Mouse (Mus musculus) ES-E14 (cell line): ENCODE data around the gene Jtb. TPM values are rescaled to one million over a fixed set of nuclear protein-coding genes. Genes with fewer than 3 reads are reported as not detected.

ENCODE experiments used
- DNase-seq: peaks from one replicate; pipeline ENCODE4 v3.0.0-alpha.2; 2013; ENCODE audit warnings: low read depth, low spot score
- H3K27ac ChIP-seq: 2 replicates; pipeline ENCODE4 v1.5.1; 2012; ENCODE audit warnings: low read depth, mild to moderate bottlenecking, low read length, moderate library complexity, mixed read lengths; ENCODE audit not compliant: poor library complexity, insufficient read depth, severe bottlenecking
- H3K36me3 ChIP-seq: 2 replicates; pipeline ENCODE4 v1.6.1; 2012; ENCODE audit warnings: mild to moderate bottlenecking, low read length, moderate library complexity, mixed read lengths; ENCODE audit not compliant: control insufficient read depth, poor library complexity, insufficient read depth, severe bottlenecking
- H3K4me1 ChIP-seq, 2 experiments: fragments of 150-350 bp in 1 of 2; sonication (generic) in 1 of 2; 2 replicates each; pipeline ENCODE4 v1.6.1; 2012; ENCODE audit warnings: low read length in 2 of 2, mild to moderate bottlenecking in 1 of 2, mixed read lengths in 1 of 2; ENCODE audit not compliant: control insufficient read depth in 2 of 2, insufficient read depth in 2 of 2, poor library complexity in 1 of 2
- H3K4me3 ChIP-seq, 2 experiments: fragments of 150-350 bp in 1 of 2; sonication (generic) in 1 of 2; 2 replicates each; pipeline ENCODE4 v1.5.1; 2012; ENCODE audit warnings: low read length in 2 of 2, low read depth in 1 of 2, mild to moderate bottlenecking in 1 of 2, mixed read lengths in 1 of 2; ENCODE audit not compliant: insufficient read depth in 1 of 2, poor library complexity in 1 of 2, severe bottlenecking in 1 of 2
- H3K9ac ChIP-seq: 2 replicates; pipeline ENCODE4 v1.6.1; 2012; ENCODE audit warnings: low read depth, mild to moderate bottlenecking, low read length, mixed read lengths; ENCODE audit not compliant: poor library complexity, insufficient read depth, severe bottlenecking
- H3K9me3 ChIP-seq: fragments of 150-350 bp; sonication (generic); 2 replicates; pipeline ENCODE4 v1.6.1; 2012; ENCODE audit warnings: low read depth, mild to moderate bottlenecking, low read length; ENCODE audit not compliant: control insufficient read depth, insufficient read depth
- CHD2 ChIP-seq: IDR thresholded peaks from 2 replicates; pipeline ENCODE4 v1.6.1; 2014; ENCODE audit warnings: mild to moderate bottlenecking, low read depth, low read length, inconsistent platforms
- HCFC1 ChIP-seq: IDR thresholded peaks from 2 replicates; pipeline ENCODE4 v1.6.1; 2012; ENCODE audit warnings: low read length, inconsistent platforms, borderline replicate concordance; ENCODE audit not compliant: insufficient read depth
- MAFK ChIP-seq: IDR thresholded peaks from 2 replicates; pipeline ENCODE4 v1.6.1; 2014; ENCODE audit warnings: mild to moderate bottlenecking, low read depth, low read length, inconsistent platforms; ENCODE audit not compliant: insufficient read depth
- ZC3H11A ChIP-seq: IDR thresholded peaks from 2 replicates; pipeline ENCODE4 v1.6.1; 2012; ENCODE audit warnings: low read depth, mild to moderate bottlenecking, inconsistent platforms, low read length, borderline replicate concordance
- ZNF384 ChIP-seq: IDR thresholded peaks from 2 replicates; pipeline ENCODE4 v1.6.1; 2012; ENCODE audit warnings: low read depth, low read length, inconsistent platforms
- in situ Hi-C, 2 experiments: fragments of 600-800 bp; cut with MboI; formaldehyde crosslinking; loops; one replicate each; pipeline ENCODE4 v1.15.1; 2025; ENCODE audit warnings: low sequenced_read_pairs in 2 of 2, inconsistent platforms in 1 of 2; ENCODE audit not compliant: unreplicated experiment in 2 of 2
- total RNA-seq: library from RNA; depleted of rRNA; stranded (reverse); fragments of 300-350 nt; gene quantifications from 2 replicates; pipeline ENCODE4 v1.2.3, GENCODE M21; 2012

The Jtb gene
- total RNA-seq, 1 experiment = 64.0 TPM

DNA sequence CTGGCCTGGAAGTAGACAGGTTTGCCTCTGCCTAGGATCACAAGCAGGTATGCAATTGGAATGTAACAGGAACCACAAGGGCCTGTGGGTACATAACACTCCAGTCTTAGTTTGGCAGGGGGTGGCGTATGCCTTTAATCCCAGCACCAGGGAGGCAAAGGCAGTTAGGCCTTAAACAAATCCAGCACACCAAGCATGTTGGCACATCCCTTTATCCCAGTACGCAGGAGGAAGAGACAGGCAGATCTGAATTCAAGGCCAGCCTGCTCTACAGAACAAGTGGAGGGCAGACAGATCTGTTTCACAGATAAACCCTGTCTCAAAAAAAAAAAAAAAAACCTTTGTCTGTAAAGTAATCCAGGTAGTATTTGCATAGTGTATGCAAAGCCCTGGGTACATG, 22.7 kb upstream of the Jtb start:
- H3K9ac ChIP-seq = no peak overlapping the region
- H3K4me3 ChIP-seq = no peak overlapping the region
- no peak for DNase-seq
- no peak overlapping the region for H3K27ac ChIP-seq
- H3K36me3 ChIP-seq = peaks cover 37% of the 10 kb centered on the region
- in situ Hi-C loops = no loop called here
- H3K4me1 ChIP-seq = peaks cover 0 to 6% of the 10 kb centered on the region in 2 experiments; a peak in 1 of 4 replicates
- H3K9me3 ChIP-seq = no peaks in the 10 kb centered on the region
- no peak for TF ChIP-seq ZNF384
- TF ChIP-seq CHD2 = no peak
- TF ChIP-seq HCFC1 = no peak
- TF ChIP-seq ZC3H11A = no peak
- TF ChIP-seq MAFK = no peak

DNA sequence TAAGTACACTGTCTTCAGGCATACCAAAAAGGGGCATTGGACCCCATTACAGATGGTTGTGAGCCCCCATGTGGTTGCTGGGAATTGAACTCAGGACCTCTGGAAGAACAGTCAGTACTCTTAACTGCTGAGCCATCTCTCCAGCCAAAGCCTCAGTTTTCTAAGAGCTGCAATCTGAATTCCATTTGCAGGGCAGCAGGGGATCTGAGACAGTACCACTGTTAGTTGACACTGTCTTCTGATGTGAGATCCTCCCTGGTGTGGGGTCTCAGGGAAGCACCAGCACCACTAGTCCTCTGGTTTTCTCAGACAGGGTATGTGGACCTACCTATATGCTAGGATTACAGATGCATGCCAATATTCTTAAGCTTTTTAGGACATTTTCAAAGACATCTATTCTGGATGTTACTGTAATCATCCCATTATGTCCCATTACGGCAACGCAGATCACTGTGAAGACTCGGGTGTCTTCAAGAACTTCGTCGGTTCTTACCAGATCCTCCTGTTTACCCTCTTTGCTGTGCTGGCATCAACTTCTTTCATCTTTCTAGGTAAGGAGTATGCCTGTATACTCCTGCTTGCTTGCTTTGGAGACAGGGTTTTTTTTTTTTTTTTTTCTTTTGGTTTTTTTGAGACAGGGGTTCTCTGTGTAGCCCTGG, 21.4 kb upstream of the Jtb start:
- DNase-seq = no peak
- Histone ChIP-seq H3K4me3 (peak overlapping the region in 1 of 2 experiments; percentile 21; a peak in 1 of 4 replicates), H3K36me3 (peaks cover 37% of the 10 kb centered on the region), H3K27ac (no peak overlapping the region; the same call in 1 of the 2 replicates), H3K4me1 (peaks cover 0 to 6% of the 10 kb centered on the region in 2 experiments; a peak in 1 of 4 replicates), H3K9me3 (no peaks in the 10 kb centered on the region), H3K9ac (peak overlapping the region; percentile 33; the same call in 1 of the 2 replicates)
- TF ChIP-seq CHD2 = no peak
- TF ChIP-seq ZC3H11A = no peak
- no peak for TF ChIP-seq HCFC1
- no peak for TF ChIP-seq MAFK
- 0 out of 2 replicates have a peak, but pooled peaks have one; percentile 11 for TF ChIP-seq ZNF384
- in situ Hi-C loops = no loop called here

DNA sequence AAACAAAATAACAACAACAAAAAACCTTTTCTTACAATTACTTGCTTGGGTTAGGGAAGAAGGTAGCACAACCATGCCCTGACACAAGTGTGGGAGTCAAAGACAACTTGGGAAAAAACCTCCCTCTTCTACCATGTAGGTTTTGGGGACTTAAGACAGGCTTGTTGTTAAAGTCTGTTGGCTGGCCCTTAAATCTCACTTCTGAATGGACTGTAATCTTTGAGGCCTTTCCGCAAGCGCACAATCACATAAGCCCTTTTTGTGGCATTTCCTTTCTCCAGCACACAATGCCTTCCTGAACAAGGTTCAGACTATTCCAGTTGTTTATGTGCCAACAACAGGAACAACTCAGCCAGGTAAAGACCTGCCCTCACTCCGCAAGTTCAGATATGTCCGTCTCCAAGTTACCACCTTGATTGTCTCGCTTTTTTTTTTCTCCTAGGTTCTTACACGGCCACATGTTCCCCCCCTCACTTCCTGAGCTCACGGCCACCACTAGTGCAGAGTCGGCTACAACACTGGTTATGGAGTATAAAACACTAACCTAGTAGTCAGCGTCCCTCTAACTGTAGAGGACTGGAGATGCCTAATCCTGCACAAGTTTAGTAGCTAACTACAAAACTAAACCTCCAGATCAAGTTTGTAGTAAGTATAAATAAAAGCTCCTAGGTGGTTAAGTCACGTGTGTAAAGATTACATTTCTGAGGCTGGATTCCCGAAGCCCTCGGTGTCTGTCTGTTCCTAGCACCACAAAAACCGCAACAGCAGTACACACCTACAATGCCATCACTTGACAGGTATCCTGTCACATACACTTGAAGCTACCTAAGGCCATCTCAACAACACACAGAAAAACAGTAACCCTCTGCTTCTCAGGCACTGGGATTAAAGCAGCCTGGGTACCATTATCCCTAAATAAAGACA, 19.7 kb upstream of the Jtb start:
- Histone ChIP-seq H3K4me1 (peaks cover 0 to 6% of the 10 kb centered on the region in 2 experiments; a peak in 1 of 4 replicates), H3K9ac (peak overlapping the region; percentile 65), H3K36me3 (peaks cover 37% of the 10 kb centered on the region), H3K27ac (no peak overlapping the region; the same call in 1 of the 2 replicates), H3K9me3 (no peaks in the 10 kb centered on the region), H3K4me3 (peak overlapping the region; percentile 88 to 95)
- in situ Hi-C loops = no loop called here
- no peak for DNase-seq
- TF ChIP-seq MAFK = no peak
- no peak for TF ChIP-seq ZNF384
- no peak for TF ChIP-seq CHD2
- no peak; the same call in 1 of the 2 replicates for TF ChIP-seq HCFC1
- no peak for TF ChIP-seq ZC3H11A

DNA sequence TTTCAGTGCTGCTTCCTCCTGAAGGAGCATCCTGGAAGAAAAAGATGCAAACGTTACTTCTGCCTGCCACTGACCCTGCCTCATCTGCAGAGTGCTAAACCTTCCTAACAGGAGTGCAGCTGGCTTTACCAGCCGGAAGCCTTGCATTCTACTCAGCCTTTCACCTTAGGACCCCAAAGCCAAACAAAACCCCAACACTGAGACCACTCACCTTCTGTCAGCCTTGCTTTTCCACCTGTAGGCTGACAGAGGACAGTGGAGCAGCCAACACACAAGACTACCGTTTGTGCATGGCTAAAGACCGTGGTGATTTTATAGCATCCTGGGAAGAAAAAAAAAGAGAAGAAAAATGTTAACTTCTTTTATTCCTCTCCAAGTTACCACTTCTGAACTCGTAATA, 18.7 kb upstream of the Jtb start:
- Histone ChIP-seq H3K27ac (no peak overlapping the region), H3K4me1 (peaks cover 0 to 8% of the 10 kb centered on the region in 2 experiments; a peak in 1 of 4 replicates), H3K4me3 (peak overlapping the region; percentile 88 to 95), H3K36me3 (peaks cover 36% of the 10 kb centered on the region), H3K9ac (peak overlapping the region; percentile 99), H3K9me3 (no peaks in the 10 kb centered on the region)
- in situ Hi-C loops = no loop called here
- no peak for DNase-seq
- TF ChIP-seq ZNF384 (no peak), HCFC1 (no peak), CHD2 (no peak), ZC3H11A (no peak), MAFK (no peak)
